Mouse (Mus musculus) heart, adult 11 months (tissue): ENCODE results near the gene Letmd1.
"Not testable (repeated sequence)": the region's sequence is repeated elsewhere in the genome, so short reads cannot be mapped to it uniquely, and the experiment has no call there.

Source experiments
- DNase-seq: peaks from one replicate; pipeline ENCODE4 v3.0.0; 2022

Letmd1 gene

GRCm38 (mm10) chr15:100452486-100452885, 16.3 kb upstream of the Letmd1 start:
- DNase-seq = no peak

GRCm38 (mm10) chr15:100456356-100456991, 12.3 kb upstream of the Letmd1 start:
- DNase-seq = peak; percentile 81

GRCm38 (mm10) chr15:100457340-100457739, 11.5 kb upstream of the Letmd1 start:
- DNase-seq = peak; percentile 92

- peak; percentile 88 for DNase-seq
Observed at GRCm38 (mm10) chr15:100458055-100458454, 10.8 kb upstream of the Letmd1 start.

GRCm38 (mm10) chr15:100460942-100461341, 7.9 kb upstream of the Letmd1 start:
- DNase-seq = peak; percentile 78

- DNase-seq = peak; percentile 87
Observed at GRCm38 (mm10) chr15:100461646-100462045, 7.2 kb upstream of the Letmd1 start.

GRCm38 (mm10) chr15:100462086-100462485, 6.7 kb upstream of the Letmd1 start:
- DNase-seq = no peak

GRCm38 (mm10) chr15:100463712-100464111, 5.1 kb upstream of the Letmd1 start:
- no peak for DNase-seq

- no peak for DNase-seq
Observed at GRCm38 (mm10) chr15:100465432-100465831, 3.4 kb upstream of the Letmd1 start.

- peak; percentile 94 for DNase-seq
Observed at GRCm38 (mm10) chr15:100467738-100468137, 1.1 kb upstream of the Letmd1 start.

- no peak for DNase-seq
Observed at GRCm38 (mm10) chr15:100469189-100469545, 344 bp downstream of the Letmd1 start.

- no peak for DNase-seq
Observed at GRCm38 (mm10) chr15:100470037-100470436, 1.2 kb downstream of the Letmd1 start.

GRCm38 (mm10) chr15:100473926-100474503, 5.2 kb downstream of the Letmd1 start:
- no peak for DNase-seq

GRCm38 (mm10) chr15:100478351-100478750, 9.5 kb downstream of the Letmd1 start:
- no peak for DNase-seq

- DNase-seq = no peak
Observed at GRCm38 (mm10) chr15:100478925-100479324, 10.1 kb downstream of the Letmd1 start.

- peak; percentile 95 for DNase-seq
Observed at GRCm38 (mm10) chr15:100485576-100485975, 16.8 kb downstream of the Letmd1 start.

- DNase-seq = no peak
Observed at GRCm38 (mm10) chr15:100486450-100486849, 17.6 kb downstream of the Letmd1 start.

- DNase-seq = peak; percentile 75
Observed at GRCm38 (mm10) chr15:100487050-100487449, 18.2 kb downstream of the Letmd1 start.

- not testable (repeated sequence) for DNase-seq
Observed at GRCm38 (mm10) chr15:100488297-100488696, 19.5 kb downstream of the Letmd1 start.

- peak; percentile 93 for DNase-seq
Observed at GRCm38 (mm10) chr15:100489263-100489662, 20.4 kb downstream of the Letmd1 start.

GRCm38 (mm10) chr15:100491966-100492365, 23.1 kb downstream of the Letmd1 start:
- peak; percentile 88 for DNase-seq

GRCm38 (mm10) chr15:100494647-100495046, 25.8 kb downstream of the Letmd1 start:
- DNase-seq = no peak

GRCm38 (mm10) chr15:100495102-100495501, 26.3 kb downstream of the Letmd1 start, which contains the start of gene Csrnp2:
Gene Csrnp2, minus strand, starts transcription at chr15:100495488.
- DNase-seq = peak; percentile 99

- not testable (repeated sequence) for DNase-seq
Observed at GRCm38 (mm10) chr15:100499506-100499905, 30.7 kb downstream of the Letmd1 start.
